Mouse (Mus musculus) forebrain, embryonic 12.5 days (tissue): ENCODE data around the gene Stap2. TPM values are rescaled to one million over a fixed set of nuclear protein-coding genes. Genes with fewer than 3 reads are reported as not detected.

ENCODE experiments used
- ATAC-seq: fragments of 200-750 bp; cut with Nextera tagmentation; 2 replicates; pipeline ENCODE4 v1.8.0; 2017; ENCODE audit warnings: moderate TSS enrichment; ENCODE audit not compliant: low FRiP score
- H3K27ac ChIP-seq: fragments of 300-500 bp; sonication (generic); 2 replicates; pipeline ENCODE4 v1.5.1; 2016; ENCODE audit warnings: mild to moderate bottlenecking
- H3K27me3 ChIP-seq: fragments of 300-500 bp; sonication (generic); 2 replicates; pipeline ENCODE4 v1.6.1; 2016; ENCODE audit warnings: mild to moderate bottlenecking
- H3K36me3 ChIP-seq: fragments of 300-500 bp; sonication (generic); replicated peaks from 2 replicates; pipeline ENCODE4 v1.6.1; 2016; ENCODE audit warnings: mild to moderate bottlenecking
- H3K4me1 ChIP-seq: fragments of 300-500 bp; sonication (generic); 2 replicates; pipeline ENCODE4 v1.6.1; 2016
- H3K4me2 ChIP-seq: fragments of 300-500 bp; sonication (generic); 2 replicates; pipeline ENCODE4 v1.6.1; 2016; ENCODE audit warnings: mild to moderate bottlenecking, moderate library complexity
- H3K4me3 ChIP-seq: fragments of 300-500 bp; sonication (generic); replicated peaks from 2 replicates; pipeline ENCODE4 v1.5.1; 2016; ENCODE audit warnings: mild to moderate bottlenecking
- H3K9ac ChIP-seq: fragments of 300-500 bp; sonication (generic); 2 replicates; pipeline ENCODE4 v1.6.1; 2016; ENCODE audit warnings: mild to moderate bottlenecking
- H3K9me3 ChIP-seq: fragments of 300-500 bp; sonication (generic); 2 replicates; pipeline ENCODE4 v1.6.1; 2016
- WGBS: fragments of 180-500 bp; shearing (Covaris S2); methylation state at CpG from one replicate; pipeline ENCODE4 v1.1.7; 2016; 5-methylcytosine and 5-hydroxymethylcytosine counted together
- polyA plus RNA-seq: library from polyadenylated mRNA; unstranded; fragments of >200 nt; fragmentation: Nextera tagmentation; extraction: Ambion mirVana; gene quantifications from 2 replicates; pipeline ENCODE4 v1.2.1, GENCODE M21; 2016

The Stap2 gene
- 4.2 and 4.6 TPM in 2 replicates for polyA plus RNA-seq

DNA sequence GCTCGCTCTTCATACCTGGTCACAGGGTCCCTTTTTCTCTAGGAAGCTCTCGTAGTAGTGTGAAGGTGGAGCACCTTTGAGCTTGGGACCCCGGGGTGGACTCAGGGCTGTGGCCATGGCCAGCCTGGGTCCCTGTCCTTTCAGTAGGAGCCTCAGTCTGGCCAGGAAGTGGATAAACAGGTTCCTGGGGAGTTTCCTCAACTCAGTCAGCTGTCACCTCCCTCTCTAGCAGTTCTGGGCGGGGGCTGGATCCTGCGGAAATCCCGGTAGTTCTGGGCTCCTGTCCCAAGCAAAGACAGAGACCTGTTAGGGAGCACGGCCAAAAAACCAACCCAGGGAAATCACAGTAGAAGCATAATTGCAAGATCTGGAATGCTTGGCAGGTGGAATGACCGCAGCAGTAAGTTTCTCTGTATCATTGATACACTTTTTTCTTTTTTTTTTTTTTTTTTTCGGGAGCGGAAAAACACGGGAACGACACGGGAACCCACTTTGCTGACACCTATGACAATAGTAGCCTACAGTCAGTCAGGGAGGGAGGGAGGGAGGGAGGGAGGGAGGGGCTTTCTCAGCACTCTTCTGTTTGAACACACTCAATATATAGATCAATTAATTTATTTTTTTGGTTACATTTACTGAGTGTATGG is at the start of gene Stap2, which contains the start of gene Mpnd:
Gene Stap2 (minus strand): TSS at position 170 of the 647 bp plus-strand sequence.
Gene Mpnd (plus strand): TSS at position 297 of the 647 bp plus-strand sequence.
- H3K9me3 ChIP-seq: no peaks in the 10 kb centered on the region
- H3K4me3 ChIP-seq: no peak within 1 kb of the TSS
- ATAC-seq: no peak
- H3K4me1 ChIP-seq: peaks cover 20% of the 10 kb centered on the region
- H3K27ac ChIP-seq: no peak within 1 kb of the TSS
- no peak within 1 kb of the TSS for H3K9ac ChIP-seq
- WGBS: 54% methylated on average over 12 of the region's 13 CpGs
- peaks cover 19% of the 10 kb centered on the region for H3K27me3 ChIP-seq
- H3K36me3 ChIP-seq: no peaks in the 10 kb centered on the region
- no peak within 1 kb of the TSS for H3K4me2 ChIP-seq

DNA sequence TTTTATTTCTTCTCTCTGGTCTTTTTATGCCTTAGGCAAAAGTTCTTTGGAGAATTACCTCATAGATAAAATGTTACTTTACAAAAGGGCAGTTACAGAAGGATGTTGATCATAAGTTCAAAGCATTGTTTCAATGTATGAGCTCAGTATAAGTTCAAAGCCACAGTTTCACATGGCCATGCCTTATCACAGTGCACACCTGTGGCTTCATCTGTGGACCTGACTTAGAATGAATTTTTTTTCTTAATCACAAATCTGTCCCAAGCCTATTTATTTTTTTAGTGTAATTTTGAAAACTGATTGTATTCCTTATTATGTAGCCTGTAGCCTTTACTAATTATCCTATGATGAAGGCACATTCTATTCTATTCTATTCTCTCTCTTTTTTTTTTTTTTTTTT is 49.6 kb upstream of the Stap2 start:
- H3K27ac ChIP-seq: no peak overlapping the region
- no peak overlapping the region for H3K9ac ChIP-seq
- ATAC-seq: no peak
- no peaks in the 10 kb centered on the region for H3K9me3 ChIP-seq
- H3K36me3 ChIP-seq: peaks cover 75% of the 10 kb centered on the region
- no peak overlapping the region for H3K4me2 ChIP-seq
- H3K4me1 ChIP-seq: no peaks in the 10 kb centered on the region
- H3K4me3 ChIP-seq: no peak overlapping the region
- no peaks in the 10 kb centered on the region for H3K27me3 ChIP-seq

DNA sequence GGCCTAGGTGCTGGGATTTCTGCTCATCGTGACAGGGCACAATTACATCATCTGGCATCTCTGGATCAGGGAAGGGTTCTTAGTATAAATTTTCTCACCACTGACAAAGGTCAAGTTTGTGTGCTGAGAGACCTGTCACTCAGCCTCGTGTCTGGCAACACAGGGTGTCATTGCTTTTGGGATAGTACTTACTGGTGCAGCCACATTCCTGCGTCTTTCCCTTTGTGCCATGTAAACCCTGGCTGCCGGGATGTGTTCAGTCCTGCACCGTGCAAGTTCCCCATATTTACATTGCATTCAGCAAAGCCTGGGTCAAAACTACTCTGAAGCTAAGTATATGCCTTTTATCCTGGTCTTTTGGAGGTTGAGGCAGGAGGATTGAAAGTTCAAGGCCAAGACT is 46.0 kb upstream of the Stap2 start:
- no peaks in the 10 kb centered on the region for H3K27me3 ChIP-seq
- no peaks in the 10 kb centered on the region for H3K4me1 ChIP-seq
- H3K9ac ChIP-seq: no peak overlapping the region
- no peak for ATAC-seq
- H3K4me3 ChIP-seq: no peak overlapping the region
- H3K4me2 ChIP-seq: no peak overlapping the region
- peaks cover 74% of the 10 kb centered on the region for H3K36me3 ChIP-seq
- WGBS: 92% methylated on average over 5 of the region's 5 CpGs
- H3K27ac ChIP-seq: no peak overlapping the region
- H3K9me3 ChIP-seq: no peaks in the 10 kb centered on the region

DNA sequence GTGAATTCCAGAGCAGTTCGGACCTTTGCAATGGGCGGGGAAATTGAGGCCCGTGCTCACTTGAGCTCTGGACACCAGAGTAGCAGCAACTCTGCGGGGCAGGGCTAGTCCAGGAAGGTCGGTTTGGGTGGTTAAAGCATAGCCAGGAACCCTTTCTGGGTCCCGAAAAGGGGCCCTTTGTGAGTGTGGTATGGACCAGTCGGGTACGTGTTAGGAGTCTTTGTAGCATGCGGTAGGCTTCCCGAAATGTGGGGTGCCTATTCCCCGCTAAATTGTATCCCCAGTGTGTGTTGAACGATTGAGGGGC is 35.4 kb upstream of the Stap2 start:
- under 1% methylated on average over 12 of the region's 12 CpGs for WGBS
- Histone ChIP-seq H3K27me3 (no peaks in the 10 kb centered on the region), H3K27ac (peak overlapping the region; percentile 73; the same call in 1 of the 2 replicates), H3K9me3 (no peaks in the 10 kb centered on the region), H3K36me3 (peaks cover 23% of the 10 kb centered on the region), H3K9ac (peak overlapping the region; percentile 80), H3K4me2 (peak overlapping the region; percentile 83), H3K4me3 (peak overlapping the region; percentile 68), H3K4me1 (peaks cover 14% of the 10 kb centered on the region)
- ATAC-seq: no peak

DNA sequence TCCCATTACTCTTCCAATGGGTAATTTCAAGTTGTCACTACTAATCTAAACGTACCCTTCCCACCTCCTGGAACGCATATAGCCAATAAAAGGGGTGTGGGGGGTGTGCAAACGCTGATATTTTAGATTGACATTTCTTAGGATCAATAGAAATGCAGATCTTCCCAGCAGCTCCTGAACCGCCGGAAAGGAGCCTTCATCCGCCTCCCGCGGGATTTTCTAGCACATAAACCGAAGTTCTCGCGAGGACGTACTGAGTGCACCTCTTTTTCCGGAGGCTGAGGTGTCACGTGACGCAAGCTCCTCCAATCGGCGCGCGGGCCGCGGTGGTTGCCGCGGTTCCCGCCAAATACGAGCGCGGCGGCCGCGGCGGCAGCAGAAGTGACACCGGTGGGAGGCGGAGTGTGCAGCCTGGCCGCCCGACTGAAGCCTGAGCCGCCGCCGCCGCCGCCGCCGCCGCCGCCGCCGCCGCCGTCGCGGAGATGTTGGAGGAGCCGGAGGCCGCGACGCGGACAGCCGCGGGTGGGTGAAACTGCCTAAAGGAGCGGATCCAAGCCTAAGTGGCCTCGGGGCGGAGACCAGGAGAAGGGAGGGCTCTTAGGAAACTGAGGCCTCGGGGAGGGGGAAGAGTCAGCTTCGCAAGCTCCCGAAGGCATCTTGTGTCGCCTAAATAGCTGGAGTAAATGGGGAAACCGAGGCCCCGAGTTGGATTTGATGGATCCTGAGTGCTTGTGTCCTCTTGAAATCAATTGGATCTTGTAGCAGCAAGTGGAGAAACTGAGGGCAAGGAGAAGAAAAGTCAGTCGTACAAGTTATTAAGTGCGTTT is 34.9 kb upstream of the Stap2 start, which contains the start of gene Chaf1a:
Gene Chaf1a (plus strand): TSS at position 410 of the 827 bp plus-strand sequence.
- H3K27ac ChIP-seq: peak within 1 kb of the TSS; percentile 73
- H3K9me3 ChIP-seq: no peaks in the 10 kb centered on the region
- peak within 1 kb of the TSS; percentile 80 for H3K9ac ChIP-seq
- peaks cover 17% of the 10 kb centered on the region for H3K36me3 ChIP-seq
- H3K27me3 ChIP-seq: no peaks in the 10 kb centered on the region
- peak within 1 kb of the TSS; percentile 68 for H3K4me3 ChIP-seq
- WGBS: under 1% methylated on average over 68 of the region's 68 CpGs
- ATAC-seq: peak; percentile 85
- peak within 1 kb of the TSS; percentile 83 for H3K4me2 ChIP-seq
- H3K4me1 ChIP-seq: peaks cover 20% of the 10 kb centered on the region

DNA sequence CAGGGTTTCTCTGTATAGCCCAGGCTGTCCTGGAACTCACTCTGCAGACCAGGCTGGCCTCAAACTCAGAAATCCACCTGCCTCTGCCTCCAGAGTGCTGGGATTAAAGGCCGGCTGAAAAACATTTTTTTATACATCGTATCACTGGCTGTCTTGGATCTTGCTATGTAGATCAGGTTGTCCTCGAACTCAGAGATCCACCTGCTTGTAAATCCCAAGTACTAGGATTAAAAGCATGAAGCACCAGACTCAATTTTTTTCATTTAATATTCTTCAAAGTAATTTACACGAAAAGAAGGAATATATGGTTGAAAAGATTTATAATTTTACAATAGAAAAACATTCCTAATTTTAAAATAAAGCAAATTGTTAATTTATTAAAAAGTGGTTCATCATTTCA is 34.0 kb upstream of the Stap2 start:
- 0 out of 2 replicates have a peak overlapping the region, but pooled peaks have one; percentile 68 for H3K4me3 ChIP-seq
- H3K4me1 ChIP-seq: peaks cover 29% of the 10 kb centered on the region
- H3K27me3 ChIP-seq: no peaks in the 10 kb centered on the region
- H3K9ac ChIP-seq: no peak overlapping the region
- WGBS: 78% methylated on average over 4 of the region's 4 CpGs
- no peak for ATAC-seq
- peaks cover 17% of the 10 kb centered on the region for H3K36me3 ChIP-seq
- H3K9me3 ChIP-seq: no peaks in the 10 kb centered on the region
- H3K27ac ChIP-seq: no peak overlapping the region
- H3K4me2 ChIP-seq: peak overlapping the region; percentile 83

DNA sequence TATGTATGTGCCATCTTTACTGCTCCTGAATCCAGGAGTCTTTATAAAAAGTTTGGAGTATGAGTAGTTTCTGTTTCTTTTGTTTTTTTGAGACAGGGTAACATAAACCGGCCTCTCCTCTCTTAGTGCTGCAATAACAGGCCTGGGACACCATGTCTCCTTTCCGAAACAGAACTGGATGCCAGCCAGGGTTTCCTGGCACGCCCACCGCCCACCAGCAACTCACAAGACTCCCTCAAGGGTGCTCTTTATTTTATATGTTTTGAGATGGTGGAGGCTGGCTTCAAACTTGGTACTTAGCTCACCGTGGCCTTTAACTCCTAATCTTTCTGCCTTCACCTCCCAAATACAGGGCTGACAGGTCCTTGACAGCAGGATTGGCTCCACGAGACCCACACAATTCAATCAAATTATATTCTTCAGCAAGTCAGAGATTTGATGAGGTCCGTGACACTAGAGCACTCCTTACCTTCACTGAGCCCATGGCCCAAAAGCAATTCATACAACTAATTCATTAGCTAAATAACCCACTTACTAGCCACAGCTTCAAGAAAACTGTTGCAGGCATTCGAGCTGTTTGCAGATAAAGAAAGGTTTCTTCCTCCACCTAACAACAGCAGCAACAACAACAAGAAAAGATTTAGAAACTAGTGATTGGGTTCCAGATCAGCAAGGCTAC is 33.3 kb upstream of the Stap2 start:
- H3K4me1 ChIP-seq: peaks cover 33% of the 10 kb centered on the region
- no peak overlapping the region for H3K9ac ChIP-seq
- ATAC-seq: no peak
- H3K27me3 ChIP-seq: no peaks in the 10 kb centered on the region
- H3K27ac ChIP-seq: no peak overlapping the region
- H3K36me3 ChIP-seq: peaks cover 17% of the 10 kb centered on the region
- H3K9me3 ChIP-seq: no peaks in the 10 kb centered on the region
- WGBS: 87% methylated on average over 8 of the region's 8 CpGs
- no peak overlapping the region for H3K4me2 ChIP-seq
- no peak overlapping the region for H3K4me3 ChIP-seq

DNA sequence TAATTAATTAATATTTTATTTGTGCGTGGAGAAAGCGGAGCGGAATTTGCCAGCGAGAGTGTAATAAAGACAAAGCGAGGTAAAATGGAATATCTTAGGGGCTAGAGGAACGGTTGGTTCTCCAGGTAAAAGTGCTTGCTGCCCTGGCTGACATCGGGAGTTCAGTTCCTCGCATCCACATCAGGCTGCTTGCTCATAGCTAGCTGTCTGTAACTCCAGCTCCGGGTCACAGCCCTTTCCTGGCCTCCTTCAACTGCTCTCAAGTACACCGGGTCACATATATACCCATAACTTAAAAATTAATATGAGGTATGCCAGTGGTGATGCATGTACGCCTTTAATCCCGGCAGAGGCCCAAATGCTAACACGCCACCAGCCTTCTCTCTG is 31.5 kb upstream of the Stap2 start:
- no peak overlapping the region for H3K27ac ChIP-seq

DNA sequence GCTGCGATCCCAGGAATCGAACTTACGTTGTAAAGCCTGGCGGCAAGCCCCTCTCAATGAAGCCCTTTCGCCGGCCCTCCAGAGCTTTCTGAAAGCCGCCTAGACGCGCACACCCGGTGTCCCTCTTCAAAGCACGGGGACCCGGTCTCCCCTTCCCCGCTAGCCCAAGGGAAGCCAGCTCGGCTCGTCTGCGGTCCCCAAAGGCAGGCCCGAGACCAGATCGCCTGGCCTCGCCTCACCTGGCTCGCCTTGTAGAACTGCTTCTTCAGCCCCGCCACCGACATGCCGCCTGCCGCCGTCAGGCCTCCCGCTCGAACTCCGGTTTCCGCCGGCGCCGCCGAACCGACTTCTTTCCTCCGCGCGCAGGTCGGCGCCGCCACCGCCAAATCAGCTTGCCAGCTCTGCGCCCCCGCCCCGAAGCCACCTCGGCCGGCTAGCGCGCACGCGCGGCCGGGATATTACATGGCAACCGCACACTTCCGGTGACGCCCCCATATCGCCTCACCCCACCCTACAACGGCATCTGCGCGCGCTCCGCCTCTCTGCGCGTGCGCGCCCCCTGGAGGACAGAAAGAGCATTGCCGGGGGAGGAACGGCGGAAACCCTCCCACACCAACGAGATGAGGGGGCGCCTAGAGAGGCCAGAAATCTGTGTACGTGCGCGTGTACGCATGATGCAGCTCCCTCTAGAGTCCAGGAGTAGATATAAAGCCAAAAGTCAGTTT is 31.0 kb upstream of the Stap2 start, which contains the start of gene Sh3gl1:
Gene Sh3gl1 (minus strand): TSS at position 460 of the 725 bp plus-strand sequence.
- Histone ChIP-seq H3K36me3 (peaks cover 29% of the 10 kb centered on the region), H3K4me1 (peaks cover 39% of the 10 kb centered on the region), H3K27ac (peak within 1 kb of the TSS; percentile 89), H3K4me2 (peak within 1 kb of the TSS; percentile 65), H3K27me3 (no peaks in the 10 kb centered on the region), H3K4me3 (peak within 1 kb of the TSS; percentile 83), H3K9ac (peak within 1 kb of the TSS; percentile 88), H3K9me3 (no peaks in the 10 kb centered on the region)
- WGBS: under 1% methylated on average over 74 of the region's 74 CpGs
- peak; percentile 90 for ATAC-seq

More for the DNA sequence above, 31.5 kb upstream of the Stap2 start:
- Histone ChIP-seq H3K4me2 (peak overlapping the region; percentile 25; the same call in 1 of the 2 replicates), H3K4me3 (peak overlapping the region; percentile 83), H3K36me3 (peaks cover 26% of the 10 kb centered on the region), H3K4me1 (peaks cover 43% of the 10 kb centered on the region), H3K27me3 (no peaks in the 10 kb centered on the region), H3K9me3 (no peaks in the 10 kb centered on the region), H3K9ac (no peak overlapping the region)
- WGBS: 38% methylated on average over 13 of the region's 13 CpGs
- peak; percentile 28 for ATAC-seq

DNA sequence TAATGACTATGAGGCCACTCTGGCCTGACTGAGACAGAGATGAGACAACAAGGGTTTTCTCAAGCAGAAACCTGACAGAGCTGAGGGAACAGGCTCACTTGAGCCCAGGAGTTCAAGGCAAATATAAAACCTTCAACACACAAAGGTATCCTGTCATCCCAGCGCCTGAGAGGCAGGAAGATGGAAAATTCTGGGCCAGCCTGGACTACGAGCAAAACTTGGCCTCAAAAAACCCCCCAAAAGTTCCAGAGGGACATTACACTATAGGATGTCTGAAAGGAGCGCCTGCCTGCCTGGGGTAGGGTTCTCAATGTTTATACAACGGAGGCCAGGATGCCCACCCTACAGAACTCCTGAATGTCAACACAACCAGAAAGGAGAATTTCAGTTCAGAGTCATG is 29.8 kb upstream of the Stap2 start:
- 90% methylated on average over 4 of the region's 4 CpGs for WGBS
- H3K9ac ChIP-seq: peak overlapping the region; percentile 88
- no peaks in the 10 kb centered on the region for H3K27me3 ChIP-seq
- peaks cover 36% of the 10 kb centered on the region for H3K36me3 ChIP-seq
- ATAC-seq: no peak
- H3K4me3 ChIP-seq: peak overlapping the region; percentile 83
- no peak overlapping the region for H3K27ac ChIP-seq
- H3K4me2 ChIP-seq: peak overlapping the region; percentile 65
- H3K4me1 ChIP-seq: peaks cover 31% of the 10 kb centered on the region
- no peaks in the 10 kb centered on the region for H3K9me3 ChIP-seq

DNA sequence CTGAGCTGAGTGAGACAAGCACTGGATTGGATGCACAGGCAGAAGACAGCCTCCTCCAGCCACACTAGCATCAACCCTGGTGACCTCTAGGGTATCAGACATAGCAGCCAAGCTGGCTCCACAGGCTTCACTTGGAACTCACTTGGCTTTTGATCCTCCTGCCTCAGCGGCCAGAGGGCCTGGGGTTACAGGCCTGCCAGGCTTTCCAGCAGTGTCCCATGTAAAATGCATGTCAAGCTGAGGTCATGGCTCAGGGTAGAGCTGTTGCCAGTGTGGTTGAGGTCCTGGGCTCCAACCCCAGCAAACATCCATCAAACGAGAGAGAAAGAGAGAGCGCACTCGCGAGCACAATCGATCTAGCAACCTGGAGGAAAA is 29.3 kb upstream of the Stap2 start:
- Histone ChIP-seq H3K4me3 (no peak overlapping the region; the same call in 1 of the 2 replicates), H3K9me3 (no peaks in the 10 kb centered on the region), H3K4me1 (peaks cover 31% of the 10 kb centered on the region), H3K27me3 (no peaks in the 10 kb centered on the region), H3K9ac (0 out of 2 replicates have a peak overlapping the region, but pooled peaks have one; percentile 7), H3K36me3 (peaks cover 39% of the 10 kb centered on the region), H3K27ac (no peak overlapping the region), H3K4me2 (peak overlapping the region; percentile 65)
- 96% methylated on average over 6 of the region's 6 CpGs for WGBS
- no peak for ATAC-seq
